Mouse (Mus musculus) lung, postnatal 0 days (tissue): ENCODE data around the gene Ctf1.

Experiments used
- CTCF ChIP-seq: IDR thresholded peaks from 2 replicates; pipeline ENCODE4 v1.5.1; 2016; ENCODE audit warnings: antibody characterized with exemption, mild to moderate bottlenecking
- EP300 ChIP-seq: IDR thresholded peaks from 2 replicates; pipeline ENCODE4 v1.6.1; 2016; ENCODE audit warnings: antibody characterized with exemption, mild to moderate bottlenecking, control low read depth

DNA sequence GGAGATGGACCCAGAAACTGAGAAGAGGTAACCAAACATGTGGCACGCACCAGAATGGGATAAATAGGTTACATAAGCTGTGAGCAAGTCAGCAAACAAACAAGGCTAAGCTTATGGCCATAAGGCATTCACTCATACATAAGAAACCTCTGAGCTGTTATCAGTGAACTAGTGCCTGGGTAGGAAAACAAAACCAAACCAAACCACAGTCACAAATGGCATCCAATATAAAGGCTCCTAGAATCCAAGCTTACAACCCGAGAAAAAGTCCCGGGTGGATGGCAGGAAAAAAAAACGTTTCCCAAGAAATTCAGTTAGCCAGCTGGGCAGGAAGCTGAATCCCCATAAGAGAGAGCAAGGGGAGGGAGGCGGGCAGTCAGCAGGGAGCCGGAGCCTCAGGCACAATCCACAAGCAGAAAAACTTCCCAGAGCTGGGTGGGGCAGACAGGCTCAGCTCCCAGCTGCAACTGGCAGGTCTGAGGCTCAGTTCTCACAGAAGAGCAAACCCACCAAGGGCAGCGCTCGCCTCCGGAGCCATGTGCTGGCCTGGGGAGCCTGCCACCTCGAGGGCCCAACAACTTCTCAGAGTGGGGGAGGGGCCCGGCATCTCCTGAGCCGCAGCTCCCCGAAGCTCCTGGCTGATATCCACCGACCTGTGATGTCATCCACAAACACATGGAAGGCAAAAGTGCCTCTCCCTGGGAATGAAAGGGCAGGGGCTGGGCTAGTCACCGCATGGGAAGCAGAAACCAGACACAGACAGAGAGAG, 21.1 kb upstream of the Ctf1 start:
- TF ChIP-seq CTCF: no peak
- no peak for TF ChIP-seq EP300
